25 mouse cellular contexts compared by ENCODE assay signal in the genomic region with DNA sequence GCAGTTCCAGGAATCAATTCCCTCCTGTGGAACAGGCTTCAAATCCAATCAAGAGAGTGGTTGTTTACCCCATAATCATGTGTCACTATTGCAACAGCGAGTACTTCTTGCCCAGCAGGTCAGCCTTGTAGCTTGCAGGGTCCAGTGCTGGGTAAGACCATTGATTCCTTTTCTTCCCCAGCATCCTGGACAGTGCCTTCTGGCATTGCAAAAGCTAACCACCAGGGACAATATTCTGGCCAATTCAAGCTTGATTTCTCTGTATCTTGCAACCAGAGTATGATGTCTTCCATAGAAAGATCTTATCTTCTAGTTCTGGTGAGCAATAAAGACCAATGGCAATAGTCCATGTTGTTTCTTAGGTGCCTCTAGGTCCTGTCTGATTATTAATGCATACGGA.
"Had no signal": no experiment of that assay in that cellular context is flagged by ENCODE, and none has a peak within 500 bp of the region (broad histone marks: within the 10 kb centered on the region; RNA-seq: fewer than 3 reads in every experiment).

No protein-coding gene starts in this region.

- H3K36me3 ChIP-seq: heart, embryonic 10.5 days; heart, embryonic 12.5 days; hindbrain, embryonic 10.5 days; hindbrain, embryonic 12.5 days; intestine, embryonic 15.5 days; limb, embryonic 10.5 days; limb, embryonic 12.5 days; liver, embryonic 13.5 days; liver, embryonic 15.5 days had no signal

- H3K9me3 ChIP-seq: heart, embryonic 10.5 days; heart, embryonic 12.5 days; hindbrain, embryonic 10.5 days; hindbrain, embryonic 12.5 days; intestine, embryonic 15.5 days; limb, embryonic 10.5 days; limb, embryonic 12.5 days; liver, embryonic 13.5 days; liver, embryonic 15.5 days had no signal

- H3K4me1 ChIP-seq: heart, embryonic 10.5 days; heart, embryonic 12.5 days; hindbrain, embryonic 10.5 days; hindbrain, embryonic 12.5 days; intestine, embryonic 15.5 days; limb, embryonic 10.5 days; limb, embryonic 12.5 days; liver, embryonic 13.5 days; liver, embryonic 15.5 days had no signal

- ATAC-seq: hindbrain, embryonic 16.5 days; inflammation-experienced regulatory T-cells, adult 6 months; intestine, embryonic 15.5 days; intestine, postnatal 0 days had no signal

- H3K27me3 ChIP-seq: heart, embryonic 12.5 days; hindbrain, embryonic 12.5 days; intestine, embryonic 15.5 days; limb, embryonic 12.5 days; liver, embryonic 13.5 days; liver, embryonic 15.5 days had no signal

- H3K4me2 ChIP-seq: heart, embryonic 12.5 days; hindbrain, embryonic 12.5 days; hindbrain, embryonic 14.5 days; intestine, embryonic 15.5 days; limb, embryonic 12.5 days; liver, embryonic 11.5 days; liver, embryonic 13.5 days; liver, embryonic 15.5 days had no signal

- H3K27ac ChIP-seq: heart, embryonic 10.5 days; hindbrain, embryonic 10.5 days; hindbrain, embryonic 12.5 days; hindbrain, embryonic 14.5 days; intestine, embryonic 15.5 days; layer of hippocampus, adult 2 months; left cerebral cortex, adult 2 months; limb, embryonic 10.5 days; limb, embryonic 12.5 days; liver, embryonic 13.5 days; liver, embryonic 15.5 days had no signal

- H3K9ac ChIP-seq: heart, embryonic 12.5 days; hindbrain, embryonic 12.5 days; hindbrain, embryonic 14.5 days; intestine, embryonic 15.5 days; limb, embryonic 12.5 days; liver, embryonic 13.5 days; liver, embryonic 15.5 days had no signal

- DNase-seq: gastrocnemius, postnatal 25 days; heart, postnatal 10 days; heart, postnatal 4 days; kidney, adult 18-20 months; kidney, adult 8-10 months; kidney, postnatal 10 days; kidney, postnatal 25 days; kidney, postnatal 4 days; liver; liver, embryonic 13.5 days had no signal

- H3K4me3 ChIP-seq: heart, embryonic 10.5 days; heart, embryonic 12.5 days; hindbrain, embryonic 10.5 days; hindbrain, embryonic 12.5 days; intestine, embryonic 15.5 days; layer of hippocampus, adult 2 months; left cerebral cortex, adult 2 months; limb, embryonic 10.5 days; limb, embryonic 12.5 days; liver, embryonic 13.5 days; liver, embryonic 15.5 days had no signal
